Mouse (Mus musculus) fibroblast of lung, adult 2 months (primary cell): ENCODE results near the gene Kctd20.
"Not testable (repeated sequence)": the region's sequence is repeated elsewhere in the genome, so short reads cannot be mapped to it uniquely, and the experiment has no call there.

ENCODE experiments used
- DNase-seq: peaks from one replicate; pipeline ENCODE4 v3.0.0-alpha.2; 2011; ENCODE audit warnings: low read depth

Kctd20 gene

DNA sequence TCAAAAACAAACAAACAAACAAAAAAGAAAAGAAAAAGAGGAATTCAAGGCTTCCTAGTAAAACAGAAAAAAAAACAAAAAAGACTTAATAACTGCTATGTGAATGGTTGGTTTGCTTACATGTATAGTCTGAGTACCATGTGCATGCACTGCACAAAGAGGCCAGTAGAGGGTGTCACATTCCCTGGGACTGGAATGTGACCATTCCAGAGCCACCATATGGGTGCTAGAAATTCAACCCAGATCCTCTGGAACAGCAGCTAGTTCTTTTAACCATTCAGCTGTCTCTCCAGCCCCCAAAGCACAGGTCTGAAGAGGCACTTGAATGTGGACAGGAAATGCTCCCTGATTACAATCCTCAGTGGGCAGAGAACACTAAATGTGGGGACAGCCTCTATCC, 35.1 kb downstream of the Kctd20 start:
- DNase-seq: no peak

- no peak for DNase-seq
Measured at GRCm38 (mm10) chr17:28987713-28988112, 36.0 kb downstream of the Kctd20 start.

- no peak for DNase-seq
Measured at GRCm38 (mm10) chr17:28988291-28988690, 36.5 kb downstream of the Kctd20 start.

GRCm38 (mm10) chr17:28988996-28989395, 37.2 kb downstream of the Kctd20 start:
- no peak for DNase-seq

GRCm38 (mm10) chr17:28990060-28990459, 38.3 kb downstream of the Kctd20 start:
- no peak for DNase-seq

- no peak for DNase-seq
Measured at GRCm38 (mm10) chr17:28991286-28991685, 39.5 kb downstream of the Kctd20 start.

- DNase-seq: no peak
Measured at GRCm38 (mm10) chr17:28992105-28992504, 40.4 kb downstream of the Kctd20 start.

GRCm38 (mm10) chr17:28993004-28993403, 41.3 kb downstream of the Kctd20 start:
- not testable (repeated sequence) for DNase-seq

- no peak for DNase-seq
Measured at GRCm38 (mm10) chr17:28994615-28995014, 42.9 kb downstream of the Kctd20 start.

DNA sequence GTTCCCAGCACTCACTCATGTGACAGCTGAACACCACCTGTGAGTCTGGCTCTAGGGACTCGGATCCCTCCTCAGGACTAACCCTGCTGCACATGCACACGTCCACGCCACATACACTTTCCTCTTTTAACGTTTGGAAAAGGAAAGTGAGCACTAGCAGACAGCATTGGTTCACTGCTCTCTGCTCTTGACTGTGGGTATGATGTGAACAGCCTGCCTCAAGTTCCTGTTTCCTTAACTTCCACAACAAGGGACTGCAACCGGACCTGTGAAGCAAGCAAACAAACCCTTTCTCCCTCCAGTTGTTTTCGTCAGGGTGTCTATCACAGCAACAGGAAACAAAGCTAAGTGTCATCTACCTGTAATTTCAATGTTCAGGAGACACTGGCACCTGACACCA, 48.7 kb downstream of the Kctd20 start:
- no peak for DNase-seq

- no peak for DNase-seq
Measured at GRCm38 (mm10) chr17:29003740-29004139, 52.0 kb downstream of the Kctd20 start.

GRCm38 (mm10) chr17:29005002-29005401, 53.3 kb downstream of the Kctd20 start:
- DNase-seq: no peak

- DNase-seq: no peak
Measured at GRCm38 (mm10) chr17:29006812-29007211, 55.1 kb downstream of the Kctd20 start.

DNA sequence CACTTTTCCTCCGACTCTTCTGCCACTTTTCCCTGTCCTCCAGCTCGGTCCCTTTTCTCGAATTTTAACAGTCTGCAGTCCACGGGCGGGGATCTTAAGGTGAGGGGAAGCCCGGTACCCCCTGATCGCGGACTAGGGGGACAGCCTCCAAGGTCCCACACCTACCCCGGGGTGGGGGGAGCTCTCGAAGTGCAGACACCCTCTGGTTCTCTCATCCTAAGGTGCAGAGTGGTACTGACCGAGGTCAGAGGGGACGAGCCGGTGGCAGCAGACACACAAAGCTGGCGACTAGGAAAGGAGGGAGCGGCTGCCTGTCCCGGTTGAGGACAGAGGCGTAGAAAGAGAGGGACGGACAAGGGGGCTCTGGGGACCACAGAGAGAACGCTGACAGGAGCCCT, 55.5 kb downstream of the Kctd20 start:
- no peak for DNase-seq

- DNase-seq: peak; percentile 59
Measured at GRCm38 (mm10) chr17:29007641-29008325, 56.0 kb downstream of the Kctd20 start, which contains the start of gene Stk38. Gene Stk38, minus strand, starts transcription at chr17:29007995.

DNA sequence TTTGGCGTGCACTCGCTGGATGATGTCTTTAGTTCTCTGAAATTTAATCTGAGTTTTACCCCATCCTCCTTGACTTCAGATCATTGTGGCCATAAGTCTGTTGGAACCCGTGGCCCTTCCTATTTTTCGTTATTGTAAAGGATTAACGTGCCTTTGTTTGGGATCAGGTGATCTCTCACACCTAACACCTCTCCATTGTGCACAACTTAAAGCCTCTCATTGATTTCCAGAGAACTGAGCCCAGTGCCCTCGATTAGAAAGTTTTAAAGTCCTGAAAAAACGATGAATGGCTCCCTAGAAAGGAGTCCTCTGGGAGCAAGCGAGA, 56.5 kb downstream of the Kctd20 start:
- DNase-seq: no peak

DNA sequence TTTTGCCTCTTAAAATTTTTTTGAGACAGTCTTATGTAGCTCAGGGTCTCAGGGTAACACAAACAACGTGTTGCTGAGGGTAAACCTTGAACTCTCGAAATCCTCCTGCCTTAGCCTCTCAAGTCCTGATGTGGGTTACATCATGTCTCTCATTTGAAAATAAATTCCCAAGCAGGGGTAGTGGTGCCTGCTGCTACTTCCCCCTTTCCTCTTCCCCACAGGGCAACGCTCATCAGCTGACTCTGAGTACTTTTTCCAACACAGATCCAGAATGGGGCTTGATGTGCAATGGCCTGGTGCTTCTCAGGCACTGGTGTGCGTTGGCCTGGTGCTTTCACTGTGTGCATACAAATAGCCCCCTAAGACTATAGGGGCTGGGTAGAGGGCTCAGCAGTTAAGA, 57.4 kb downstream of the Kctd20 start:
- DNase-seq: no peak

DNA sequence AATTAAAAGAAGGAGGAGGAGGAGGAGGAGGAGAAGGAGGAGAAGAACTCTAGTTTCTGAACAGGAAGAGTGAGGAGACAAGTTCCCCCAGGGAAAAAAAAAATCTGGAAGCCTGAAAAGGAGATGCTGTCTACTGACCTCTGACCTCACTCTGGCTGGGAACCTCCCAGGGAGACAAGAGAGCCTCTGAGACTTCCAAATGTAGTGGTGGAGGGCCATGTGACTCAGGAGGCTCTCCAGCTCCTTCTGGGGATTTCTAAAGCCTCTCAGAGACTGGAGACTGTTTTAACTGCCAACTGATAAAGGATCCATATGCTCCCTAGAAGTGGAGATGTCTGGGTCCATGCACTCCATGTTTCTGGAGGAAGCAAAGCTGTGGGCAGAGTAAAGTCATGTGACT, 62.5 kb downstream of the Kctd20 start:
- DNase-seq: peak; percentile 40

DNA sequence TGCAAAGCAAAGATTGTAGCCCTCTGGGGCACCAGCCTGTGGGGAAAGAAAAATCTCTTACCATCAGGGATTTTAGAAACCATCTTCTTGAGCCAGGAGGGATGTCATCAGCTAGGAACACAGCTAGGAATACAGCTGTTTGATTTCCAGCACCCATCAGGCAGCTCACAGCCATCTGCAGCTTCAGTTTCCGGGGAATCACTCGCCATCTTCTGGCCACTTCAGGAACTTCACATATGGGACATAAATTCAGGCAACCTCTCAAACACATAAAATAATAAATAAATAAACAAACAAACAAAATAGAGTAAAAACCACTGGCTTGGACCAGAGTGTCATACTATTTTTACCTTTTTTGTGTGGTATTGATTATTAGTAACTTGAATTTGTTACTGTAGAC, 63.9 kb downstream of the Kctd20 start:
- DNase-seq: no peak

DNA sequence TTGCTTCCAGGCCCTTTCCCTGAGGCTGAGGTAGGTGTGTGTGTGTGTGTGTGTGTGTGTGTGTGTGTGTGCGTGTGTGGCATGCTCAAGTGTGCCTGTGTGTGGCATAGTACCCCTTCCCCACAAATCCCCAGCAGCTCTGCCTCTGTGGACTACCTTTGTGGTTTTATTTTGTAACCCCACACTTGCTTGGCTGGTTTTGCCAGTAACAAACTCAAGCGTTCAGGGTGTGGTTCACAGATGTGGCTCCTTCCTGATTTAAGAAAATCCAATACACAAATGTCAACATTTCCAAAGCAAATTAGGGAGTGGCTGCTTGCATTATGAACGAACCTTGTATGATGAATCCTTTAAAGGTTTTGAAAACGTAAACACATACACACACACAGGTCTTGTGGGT, 65.0 kb downstream of the Kctd20 start:
- DNase-seq: no peak

DNA sequence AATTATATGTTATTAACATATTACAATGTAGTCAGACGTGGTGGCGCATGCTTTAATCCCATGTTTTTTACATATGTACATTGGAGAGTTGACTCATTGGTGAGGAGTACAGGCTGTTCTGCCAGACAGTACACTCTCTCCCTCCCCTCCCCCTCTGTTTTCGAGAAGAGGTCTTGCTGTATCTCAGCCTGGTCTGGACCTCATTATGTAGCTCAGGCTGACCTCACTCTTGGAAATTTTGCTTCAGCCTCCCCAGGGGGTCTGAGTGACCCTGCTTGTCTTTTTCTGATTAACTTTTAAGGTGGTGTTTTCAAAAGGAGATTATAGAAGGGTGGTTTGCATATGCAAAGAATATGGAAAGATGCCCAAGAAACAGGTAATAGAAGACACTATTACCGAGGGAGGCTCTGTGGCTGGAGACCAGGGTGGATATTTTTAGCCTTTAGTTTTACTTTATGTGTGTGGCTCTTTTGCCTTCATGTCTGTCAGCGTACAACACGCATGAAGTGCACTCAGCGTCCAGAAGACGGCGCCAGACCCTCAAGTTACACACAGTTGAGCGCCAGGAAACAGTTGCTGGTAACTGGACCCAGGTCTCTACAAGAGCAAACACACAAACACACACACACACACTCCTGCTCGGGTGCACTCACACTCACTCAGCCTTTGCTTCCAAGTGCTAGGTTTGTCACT, 66.7 kb downstream of the Kctd20 start:
- DNase-seq: no peak
